Mouse (Mus musculus) liver, embryonic 14.5 days (tissue): ENCODE measurements around the gene Fbxw25.
"Not testable (repeated sequence)": the region's sequence is repeated elsewhere in the genome, so short reads cannot be mapped to it uniquely, and the experiment has no call there.

ENCODE experiments used
- CTCF ChIP-seq: IDR thresholded peaks from 2 replicates; pipeline ENCODE4 v1.5.1; 2016; ENCODE audit warnings: antibody characterized with exemption, low read depth, control low read depth
- EP300 ChIP-seq: IDR thresholded peaks from 2 replicates; pipeline ENCODE4 v1.6.1; 2016; ENCODE audit warnings: antibody characterized with exemption, low read depth

- not testable (repeated sequence) for TF ChIP-seq CTCF, EP300
Observed at GRCm38 (mm10) chr9:109664552-109664951, at the start of gene Fbxw25.
